Mouse (Mus musculus) G1E-ER4 (cell line): Measurements from ENCODE around the gene Dnajc28. TPM values are rescaled to one million over a fixed set of nuclear protein-coding genes. Genes with fewer than 3 reads are reported as not detected.

Experiments used
- GATA1 ChIP-seq: IDR thresholded peaks from one replicate; pipeline ENCODE4 v1.8.0; 2012; ENCODE audit warnings: low read length, inconsistent platforms
- polyA plus RNA-seq: library from polyadenylated mRNA; stranded (reverse); fragments of >175 nt; gene quantifications from 2 replicates; pipeline ENCODE4 v1.2.3, GENCODE M21; 2012

The Dnajc28 gene
- polyA plus RNA-seq, 1 experiment = 0.69 TPM

- no peak for TF ChIP-seq GATA1
These were observed 39.7 kb downstream of the Dnajc28 start for GRCm38 (mm10) chr16:91578980-91579720.

- no peak for TF ChIP-seq GATA1
These were observed 43.7 kb downstream of the Dnajc28 start for GRCm38 (mm10) chr16:91575151-91575550.

GRCm38 (mm10) chr16:91571105-91571504, 47.7 kb downstream of the Dnajc28 start:
- no peak for TF ChIP-seq GATA1

- no peak for TF ChIP-seq GATA1
These were observed 49.9 kb downstream of the Dnajc28 start for GRCm38 (mm10) chr16:91568960-91569359.

- no peak for TF ChIP-seq GATA1
These were observed 52.8 kb downstream of the Dnajc28 start for GRCm38 (mm10) chr16:91566002-91566401.

GRCm38 (mm10) chr16:91565292-91565951, 53.4 kb downstream of the Dnajc28 start:
- TF ChIP-seq GATA1 = no peak

GRCm38 (mm10) chr16:91564580-91565291, 54.1 kb downstream of the Dnajc28 start:
- TF ChIP-seq GATA1 = no peak

Other genes with a start within 250 kb of the Dnajc28 start
- 28.8 and 44.2 TPM in 2 replicates for gene Ifnar2, start 246.2 kb downstream of the Dnajc28 start, polyA plus RNA-seq
- gene Gm21970, start 227.3 kb downstream of the Dnajc28 start, polyA plus RNA-seq = not detected in 2 replicates
- gene Il10rb, start 212.9 kb downstream of the Dnajc28 start, polyA plus RNA-seq = 15.2 and 17.3 TPM in 2 replicates
- 8.1 and 12.7 TPM in 2 replicates for gene Ifnar1, start 133.8 kb downstream of the Dnajc28 start, polyA plus RNA-seq
- gene Ifngr2, start 72.0 kb downstream of the Dnajc28 start, polyA plus RNA-seq = 20.8 and 26.8 TPM in 2 replicates
- 1.1 and 1.7 TPM in 2 replicates for gene Tmem50b, start 21.2 kb downstream of the Dnajc28 start, polyA plus RNA-seq
- 605 and 659 TPM in 2 replicates for gene Gart, start 27.9 kb upstream of the Dnajc28 start, polyA plus RNA-seq
- 45.2 and 49.5 TPM in 2 replicates for gene Son, start 28.5 kb upstream of the Dnajc28 start, polyA plus RNA-seq
- 24.0 and 31.3 TPM in 2 replicates for gene Donson, start 69.7 kb upstream of the Dnajc28 start, polyA plus RNA-seq
- 3.6 and 3.7 TPM in 2 replicates for gene Cryzl1, start 109.9 kb upstream of the Dnajc28 start, polyA plus RNA-seq
- 28.3 and 35.8 TPM in 2 replicates for gene Itsn1, start 110.3 kb upstream of the Dnajc28 start, polyA plus RNA-seq